Mouse (Mus musculus): Measurements from ENCODE around the gene Tnks1bp1.

Tnks1bp1 gene

DNA sequence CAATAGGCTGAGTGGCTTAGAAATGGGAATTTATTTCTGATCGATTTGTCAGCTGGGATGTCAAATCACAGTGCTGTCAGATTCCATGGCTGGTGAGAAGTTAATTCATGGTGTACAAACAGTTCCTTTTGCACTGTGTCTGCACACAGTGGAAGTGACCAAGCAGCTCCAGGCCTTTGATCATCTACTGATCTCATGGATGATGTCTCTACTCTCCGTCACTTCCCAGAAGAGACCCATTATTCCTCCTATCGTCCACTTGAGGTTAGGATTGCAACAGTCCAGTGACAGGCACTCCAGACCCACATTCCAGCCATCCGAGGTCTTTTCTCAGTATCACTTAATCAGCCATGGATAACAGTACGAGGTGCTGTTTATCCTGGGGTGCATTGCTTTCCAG is 25.9 kb downstream of the Tnks1bp1 start:
- no peaks in the 10 kb centered on the region for H3K9me3 ChIP-seq (ENCODE audit: low read length)
- no peak overlapping the region for H3K4me3 ChIP-seq (replicated peaks; ENCODE audit: low read length)
- H3K36me3 ChIP-seq (ENCODE audit: insufficient read depth, low read length): peaks cover 32% of the 10 kb centered on the region
- peaks cover 4% of the 10 kb centered on the region for H3K4me1 ChIP-seq (replicated peaks; ENCODE audit: low read depth, low read length)
- TF ChIP-seq POU5F1 (IDR thresholded peaks at IDR 0.05; ENCODE audit: borderline replicate concordance, low read length) (no peak), CTCF (conservative IDR thresholded peaks at IDR 0.05; ENCODE audit: low read length) (no peak), NANOG (IDR thresholded peaks at IDR 0.05; ENCODE audit: borderline replicate concordance, low read length) (no peak)
- no peaks in the 10 kb centered on the region for H3K27me3 ChIP-seq (ENCODE audit: insufficient read depth, low read length)

DNA sequence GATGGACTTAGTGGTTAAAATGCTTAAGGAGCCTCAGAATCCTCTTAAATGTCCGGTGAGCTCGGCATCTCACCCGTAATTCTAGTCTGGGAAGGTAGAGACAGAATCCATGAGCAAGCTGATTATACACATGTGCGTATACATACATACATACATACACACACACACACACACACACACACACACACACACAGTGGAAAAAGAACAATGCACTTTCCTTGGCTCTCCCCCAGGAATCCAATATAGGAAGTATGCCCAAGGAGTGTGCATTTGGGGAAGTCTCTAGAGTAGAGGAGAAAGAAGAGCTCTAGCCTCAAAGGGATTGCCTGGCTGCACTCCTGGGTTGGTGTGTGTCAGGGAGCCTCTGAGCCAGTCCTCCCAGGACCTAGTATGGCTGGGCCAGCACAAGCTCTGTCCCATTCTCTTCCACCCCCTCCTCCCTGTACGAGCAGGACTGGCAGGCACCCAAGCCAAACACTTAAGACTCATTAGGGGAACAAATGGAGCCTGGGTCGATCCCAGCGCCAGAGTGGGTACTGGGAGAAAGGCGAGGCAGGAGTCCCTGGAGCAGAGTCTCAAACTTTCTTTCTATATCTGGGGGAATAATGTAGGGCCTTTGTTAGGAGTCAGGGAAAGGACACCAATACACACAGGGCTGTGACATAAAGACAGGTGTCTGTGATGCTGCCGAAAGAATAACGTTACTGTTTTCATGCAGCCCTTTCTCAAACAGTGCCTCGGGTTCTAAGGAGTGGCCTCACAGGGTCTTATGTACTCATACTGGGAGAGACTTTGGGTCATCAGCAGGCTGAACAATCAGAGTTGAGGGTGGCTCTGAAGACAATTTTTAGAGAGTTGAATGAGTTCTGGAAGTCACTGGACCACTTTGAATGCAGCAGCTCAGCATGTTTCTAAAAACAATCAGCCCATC is 41.2 kb downstream of the Tnks1bp1 start:
- TF ChIP-seq CTCF (conservative IDR thresholded peaks at IDR 0.05; ENCODE audit: low read length): no peak
- TF ChIP-seq POU5F1 (IDR thresholded peaks at IDR 0.05; ENCODE audit: borderline replicate concordance, low read length): no peak
- TF ChIP-seq NANOG (IDR thresholded peaks at IDR 0.05; ENCODE audit: borderline replicate concordance, low read length): no peak
- Histone ChIP-seq H3K27me3 (ENCODE audit: insufficient read depth, low read length) (no peaks in the 10 kb centered on the region), H3K9me3 (ENCODE audit: low read length) (peaks cover 14% of the 10 kb centered on the region), H3K4me3 (replicated peaks; ENCODE audit: low read length) (no peak overlapping the region), H3K36me3 (ENCODE audit: insufficient read depth, low read length) (no peaks in the 10 kb centered on the region), H3K4me1 (replicated peaks; ENCODE audit: low read depth, low read length) (peaks cover 13% of the 10 kb centered on the region; the same call in 1 of the 2 replicates)

DNA sequence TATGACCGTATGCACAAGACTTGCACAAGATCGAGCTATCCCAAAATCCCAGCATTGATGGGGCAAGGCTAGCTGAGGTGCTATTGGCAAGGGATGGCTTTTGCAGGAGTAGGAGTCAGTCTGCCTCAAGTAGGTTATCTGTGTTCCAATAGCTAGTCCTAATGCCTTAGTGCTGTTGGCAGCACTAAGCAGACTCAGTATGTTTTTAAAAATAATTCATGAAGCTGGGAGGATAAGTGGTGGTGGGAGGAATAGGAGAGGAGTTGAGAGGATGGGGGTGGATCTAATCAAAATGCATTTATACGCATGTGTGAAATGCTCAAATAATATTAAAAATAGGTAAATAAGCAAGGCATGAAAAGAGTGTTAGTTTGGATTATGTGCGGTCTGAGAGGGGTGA is 43.5 kb downstream of the Tnks1bp1 start:
- no peak for TF ChIP-seq NANOG (IDR thresholded peaks at IDR 0.05; ENCODE audit: borderline replicate concordance, low read length)
- no peak for TF ChIP-seq CTCF (conservative IDR thresholded peaks at IDR 0.05; ENCODE audit: low read length)
- TF ChIP-seq POU5F1 (IDR thresholded peaks at IDR 0.05; ENCODE audit: borderline replicate concordance, low read length): no peak
- no peaks in the 10 kb centered on the region for H3K36me3 ChIP-seq (ENCODE audit: insufficient read depth, low read length)
- H3K4me3 ChIP-seq (replicated peaks; ENCODE audit: low read length): no peak overlapping the region
- peaks cover 2% of the 10 kb centered on the region; the same call in 1 of the 2 replicates for H3K9me3 ChIP-seq (ENCODE audit: low read length)
- H3K4me1 ChIP-seq (replicated peaks; ENCODE audit: low read depth, low read length): peaks cover 13% of the 10 kb centered on the region; the same call in 1 of the 2 replicates
- no peaks in the 10 kb centered on the region for H3K27me3 ChIP-seq (ENCODE audit: insufficient read depth, low read length)

DNA sequence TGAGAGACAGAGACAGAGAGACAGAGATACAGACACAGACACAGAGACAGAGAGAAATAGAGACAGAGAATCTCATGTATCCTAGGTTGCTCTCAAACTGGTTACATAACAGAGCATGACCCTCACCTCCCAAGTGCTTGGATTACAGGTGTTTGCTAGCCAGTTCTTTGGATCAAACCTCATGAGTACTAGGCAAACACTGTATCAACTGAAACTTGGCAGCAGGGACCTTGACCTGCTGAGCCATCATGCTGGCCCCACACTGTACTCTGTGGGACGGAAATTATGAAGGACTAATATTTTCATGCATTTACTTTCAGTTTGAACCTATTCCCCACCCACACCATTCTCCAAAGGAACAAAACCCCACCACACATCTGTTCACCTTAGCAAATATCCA is 45.6 kb downstream of the Tnks1bp1 start:
- H3K4me3 ChIP-seq (replicated peaks; ENCODE audit: low read length): no peak overlapping the region
- TF ChIP-seq POU5F1 (IDR thresholded peaks at IDR 0.05; ENCODE audit: borderline replicate concordance, low read length) (no peak), CTCF (conservative IDR thresholded peaks at IDR 0.05; ENCODE audit: low read length) (no peak), NANOG (IDR thresholded peaks at IDR 0.05; ENCODE audit: borderline replicate concordance, low read length) (no peak)
- no peaks in the 10 kb centered on the region for H3K36me3 ChIP-seq (ENCODE audit: insufficient read depth, low read length)
- H3K27me3 ChIP-seq (ENCODE audit: insufficient read depth, low read length): no peaks in the 10 kb centered on the region
- H3K9me3 ChIP-seq (ENCODE audit: low read length): peaks cover 3% of the 10 kb centered on the region; the same call in 1 of the 2 replicates
- H3K4me1 ChIP-seq (replicated peaks; ENCODE audit: low read depth, low read length): peaks cover 13% of the 10 kb centered on the region; the same call in 1 of the 2 replicates

DNA sequence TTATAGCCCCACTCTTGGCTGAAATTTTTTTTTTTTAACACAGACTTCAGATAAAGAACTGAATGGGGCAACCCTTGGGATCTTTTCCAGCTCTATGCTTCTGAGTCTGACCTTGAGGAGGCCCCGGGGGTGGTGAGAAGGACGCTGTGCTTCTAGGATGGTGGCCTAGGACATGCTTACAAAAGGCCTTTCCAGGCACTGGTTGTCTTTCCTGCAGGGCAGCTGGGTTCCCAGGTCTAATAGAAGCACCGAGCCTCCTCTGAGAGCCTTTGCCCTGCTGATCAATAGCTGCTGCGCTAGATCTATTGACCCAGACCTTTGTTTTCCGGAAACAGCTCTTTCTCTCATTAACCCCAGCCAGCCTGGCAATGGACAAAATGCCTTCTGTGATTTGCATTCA is 48.1 kb downstream of the Tnks1bp1 start:
- Histone ChIP-seq H3K36me3 (ENCODE audit: insufficient read depth, low read length) (no peaks in the 10 kb centered on the region), H3K27me3 (ENCODE audit: insufficient read depth, low read length) (no peaks in the 10 kb centered on the region), H3K4me3 (replicated peaks; ENCODE audit: low read length) (no peak overlapping the region), H3K4me1 (replicated peaks; ENCODE audit: low read depth, low read length) (no peaks in the 10 kb centered on the region), H3K9me3 (ENCODE audit: low read length) (peaks cover 3% of the 10 kb centered on the region; the same call in 1 of the 2 replicates)
- no peak for TF ChIP-seq POU5F1 (IDR thresholded peaks at IDR 0.05; ENCODE audit: borderline replicate concordance, low read length)

DNA sequence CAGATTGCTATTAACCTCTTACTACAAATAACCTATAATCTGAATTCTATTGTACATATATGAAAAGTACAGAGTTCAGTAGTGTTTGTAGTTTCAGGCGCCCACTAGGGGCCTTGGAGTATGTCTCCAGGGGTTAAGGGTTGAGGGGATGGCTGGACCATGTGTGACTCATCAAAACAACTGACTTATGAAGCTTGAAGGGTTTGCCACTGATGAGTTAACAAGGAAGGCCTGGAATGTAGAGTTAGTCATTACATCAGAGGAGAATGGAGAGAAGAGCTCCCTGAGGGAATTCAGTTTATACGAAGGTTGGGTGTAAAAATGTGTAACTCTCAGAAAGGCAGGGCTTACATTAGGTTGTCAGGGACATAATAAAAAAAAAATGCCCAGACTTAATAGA is 50.2 kb downstream of the Tnks1bp1 start:
- no peak overlapping the region for H3K4me3 ChIP-seq (replicated peaks; ENCODE audit: low read length)
- H3K9me3 ChIP-seq (ENCODE audit: low read length): peaks cover 3% of the 10 kb centered on the region; the same call in 1 of the 2 replicates
- no peaks in the 10 kb centered on the region for H3K36me3 ChIP-seq (ENCODE audit: insufficient read depth, low read length)
- H3K27me3 ChIP-seq (ENCODE audit: insufficient read depth, low read length): no peaks in the 10 kb centered on the region
- no peak for TF ChIP-seq CTCF (conservative IDR thresholded peaks at IDR 0.05; ENCODE audit: low read length)
- no peak for TF ChIP-seq POU5F1 (IDR thresholded peaks at IDR 0.05; ENCODE audit: borderline replicate concordance, low read length)
- H3K4me1 ChIP-seq (replicated peaks; ENCODE audit: low read depth, low read length): no peaks in the 10 kb centered on the region

DNA sequence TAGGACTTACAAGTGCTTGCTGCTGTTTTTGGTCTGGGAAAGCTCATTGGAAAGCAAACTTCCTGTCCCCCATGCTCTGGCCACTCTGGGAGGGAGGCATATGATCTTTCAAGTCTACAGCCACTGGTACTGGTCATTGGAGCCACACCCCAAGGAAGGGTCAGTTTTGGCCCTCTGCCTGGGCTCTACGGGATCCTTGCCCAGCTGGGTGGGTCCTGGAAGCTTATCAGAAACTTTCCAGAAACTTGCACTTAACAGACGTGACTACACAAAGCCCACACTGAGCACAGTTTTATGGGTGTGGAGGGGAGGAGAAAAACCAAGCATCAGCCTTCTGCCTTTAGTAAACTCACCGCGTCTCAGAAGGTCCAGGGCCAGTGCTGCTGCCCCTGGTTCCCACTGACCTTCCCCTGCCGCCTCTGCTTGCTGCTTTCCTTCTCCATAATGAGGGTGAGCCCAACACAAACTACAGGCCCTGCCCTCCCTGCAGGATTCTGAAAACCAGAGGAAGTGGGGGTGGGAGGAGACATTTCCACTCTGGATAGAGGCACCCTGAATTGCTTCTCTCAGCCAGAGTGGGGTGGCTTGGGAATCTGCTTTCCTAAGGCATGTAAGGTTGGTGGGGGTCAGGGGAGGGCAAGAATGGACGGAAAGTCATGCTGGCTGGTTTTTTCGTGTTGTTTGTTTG is 51.1 kb downstream of the Tnks1bp1 start:
- Histone ChIP-seq H3K4me1 (replicated peaks; ENCODE audit: low read depth, low read length) (no peaks in the 10 kb centered on the region), H3K36me3 (ENCODE audit: insufficient read depth, low read length) (no peaks in the 10 kb centered on the region), H3K9me3 (ENCODE audit: low read length) (peaks cover 3% of the 10 kb centered on the region; the same call in 1 of the 2 replicates), H3K4me3 (replicated peaks; ENCODE audit: low read length) (no peak overlapping the region), H3K27me3 (ENCODE audit: insufficient read depth, low read length) (no peaks in the 10 kb centered on the region)
- no peak for TF ChIP-seq NANOG (IDR thresholded peaks at IDR 0.05; ENCODE audit: borderline replicate concordance, low read length)
- TF ChIP-seq CTCF (conservative IDR thresholded peaks at IDR 0.05; ENCODE audit: low read length): no peak
- TF ChIP-seq POU5F1 (IDR thresholded peaks at IDR 0.05; ENCODE audit: borderline replicate concordance, low read length): no peak

DNA sequence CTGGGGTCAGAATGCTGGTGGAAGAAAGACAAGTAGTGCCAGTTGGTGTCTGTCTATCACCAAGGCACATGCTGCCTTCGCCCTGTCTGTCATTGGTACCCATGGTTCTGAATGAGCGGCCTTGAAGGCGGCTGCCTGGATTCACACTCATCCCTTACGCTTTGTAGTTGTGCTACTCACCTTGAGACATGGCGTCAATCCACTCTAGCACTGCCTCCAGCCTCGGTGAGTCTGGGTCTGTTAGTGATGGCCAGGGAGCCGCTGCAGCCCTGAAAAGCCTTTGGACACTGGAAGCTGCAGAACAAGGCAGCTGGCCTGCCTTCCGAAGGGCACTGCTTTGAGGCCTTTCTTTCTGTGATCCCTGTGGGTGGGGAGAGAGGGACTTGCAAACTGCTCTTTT is 55.4 kb downstream of the Tnks1bp1 start:
- Histone ChIP-seq H3K4me3 (replicated peaks; ENCODE audit: low read length) (no peak overlapping the region), H3K9me3 (ENCODE audit: low read length) (no peaks in the 10 kb centered on the region; the same call in 1 of the 2 replicates), H3K4me1 (replicated peaks; ENCODE audit: low read depth, low read length) (no peaks in the 10 kb centered on the region), H3K36me3 (ENCODE audit: insufficient read depth, low read length) (no peaks in the 10 kb centered on the region), H3K27me3 (ENCODE audit: insufficient read depth, low read length) (no peaks in the 10 kb centered on the region)
- no peak for TF ChIP-seq CTCF (conservative IDR thresholded peaks at IDR 0.05; ENCODE audit: low read length)
- no peak for TF ChIP-seq NANOG (IDR thresholded peaks at IDR 0.05; ENCODE audit: borderline replicate concordance, low read length)
- TF ChIP-seq POU5F1 (IDR thresholded peaks at IDR 0.05; ENCODE audit: borderline replicate concordance, low read length): no peak
